Mouse (Mus musculus): ENCODE data around the gene Polh.
A peak's percentile ranks its signal among the peaks of the same experiment; 100 is the strongest.

Polh gene

GRCm38 (mm10) chr17:46202421-46203071 is at the start of gene Polh, which contains the start of gene Xpo5:
Gene Polh, minus strand, starts transcription at chr17:46202645.
Gene Xpo5, plus strand, starts transcription at chr17:46202782.
- peak; percentile 92 for DNase-seq

DNA sequence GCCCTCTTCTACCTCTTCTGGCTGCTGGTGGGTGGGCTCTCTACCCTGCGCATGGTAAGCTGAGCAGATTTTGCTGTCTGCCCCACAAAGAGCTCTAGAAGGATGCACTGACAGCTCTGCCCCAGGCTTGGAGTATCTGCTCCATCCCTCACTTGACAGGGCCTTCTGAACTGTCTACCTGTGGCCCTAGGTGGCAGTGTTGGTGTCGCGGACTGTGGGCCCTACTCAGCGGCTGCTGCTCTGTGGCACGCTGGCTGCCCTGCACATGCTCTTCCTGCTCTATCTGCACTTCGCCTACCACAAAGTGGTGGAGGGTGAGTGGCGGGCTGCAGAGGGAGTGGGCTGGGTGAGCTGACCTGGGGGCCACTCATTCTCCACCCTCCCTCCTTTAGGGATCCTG is 48.7 kb upstream of the Polh start:
- DNase-seq: no peak

DNA sequence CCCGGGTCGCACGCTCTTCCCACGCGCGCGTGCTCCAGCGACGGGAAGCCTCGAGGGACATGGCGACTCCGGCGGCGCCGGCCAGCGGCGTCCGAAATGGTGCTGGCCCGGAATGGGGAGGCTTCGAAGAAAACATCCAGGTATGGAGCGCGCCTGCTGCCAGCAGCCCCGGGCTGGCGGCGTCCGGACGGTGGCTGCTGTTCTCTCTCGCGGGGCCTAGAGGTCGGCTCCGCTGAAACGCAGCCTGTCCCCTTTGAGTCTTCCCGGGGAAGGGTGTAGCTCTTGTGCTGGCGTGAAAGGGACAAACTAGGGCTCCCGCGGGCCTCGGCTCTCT is 45.7 kb upstream of the Polh start:
- DNase-seq: no peak

DNA sequence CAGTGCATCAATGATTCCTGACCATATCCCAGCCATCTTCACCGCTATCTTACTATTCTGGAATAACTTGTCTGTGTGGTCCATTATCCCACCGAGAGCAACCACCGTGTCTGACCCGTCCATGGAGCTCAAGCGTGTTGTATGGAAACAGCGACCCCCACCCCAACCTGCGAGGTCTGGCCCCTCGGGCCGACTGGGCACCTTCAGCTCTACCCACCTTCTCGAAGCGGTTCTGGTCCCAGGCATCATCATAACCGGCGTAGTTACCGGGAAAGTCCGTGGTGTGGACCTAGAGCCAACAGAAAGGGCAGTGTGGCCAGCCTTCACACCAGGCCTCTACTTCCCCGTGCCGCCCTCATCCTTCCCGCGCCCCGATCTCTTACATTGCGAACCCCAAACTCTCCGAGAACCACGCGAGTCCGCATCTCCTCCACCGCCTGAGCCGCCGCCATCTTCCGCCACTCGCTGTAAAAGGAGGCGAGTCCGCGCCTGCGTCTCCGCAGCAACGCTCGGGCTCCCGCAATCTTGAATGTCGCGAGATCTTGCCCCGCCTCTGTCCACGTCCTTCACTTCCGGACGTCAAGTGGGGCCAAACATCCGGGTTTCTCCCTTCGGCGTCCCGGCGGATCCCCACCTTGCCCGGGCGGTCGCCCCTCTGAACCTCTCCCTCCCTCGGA is 45.2 kb upstream of the Polh start, which contains the start of the genes Polr1c and Yipf3:
Polr1c (minus strand) TSS at position 543 of the 677 bp plus-strand sequence.
Yipf3 (plus strand) TSS at position 569 of the 677 bp plus-strand sequence.
- DNase-seq: peak; percentile 97

GRCm38 (mm10) chr17:46244579-46244978 is 42.1 kb upstream of the Polh start:
- peak; percentile 69 for DNase-seq

DNA sequence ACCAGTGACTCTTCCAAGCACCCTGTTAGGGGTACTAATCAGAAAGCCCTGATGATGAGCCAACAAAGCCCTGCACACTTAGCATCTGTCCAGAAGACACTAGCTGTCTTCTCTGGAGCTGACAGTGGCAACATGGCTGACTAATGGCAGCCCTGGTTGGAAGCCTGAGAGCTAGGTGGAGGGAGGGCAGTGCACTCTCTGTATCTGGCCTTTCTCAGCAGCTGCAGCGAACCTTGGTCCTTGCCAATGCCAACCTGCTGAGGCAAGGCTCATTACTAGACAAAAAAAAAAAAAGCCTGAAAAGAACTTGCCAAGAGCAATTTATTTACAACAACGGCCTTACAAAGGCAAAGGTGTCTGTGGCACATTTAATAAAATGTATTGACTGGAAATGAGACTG is 41.2 kb upstream of the Polh start:
- DNase-seq: no peak

DNA sequence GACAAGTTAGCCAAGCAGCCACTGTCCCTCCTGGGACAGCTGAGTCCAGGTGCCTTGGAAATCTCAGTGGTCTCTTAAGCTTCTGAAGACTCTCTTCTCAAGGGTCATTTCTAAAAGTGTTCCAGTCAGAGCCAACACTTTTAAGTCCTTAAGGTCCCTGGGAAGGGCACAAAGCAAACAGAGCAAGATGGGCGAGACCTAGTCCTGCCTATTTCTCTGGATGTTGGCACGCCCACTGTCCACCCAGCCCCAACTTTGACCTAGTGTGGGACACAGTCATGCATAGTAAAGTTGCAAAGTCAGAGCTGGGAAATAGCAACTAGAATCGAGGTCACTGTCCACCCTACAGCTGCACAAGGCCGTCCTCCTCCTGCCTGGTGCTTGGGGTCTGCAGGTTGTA is 40.5 kb upstream of the Polh start:
- peak; percentile 49 for DNase-seq

- no peak for DNase-seq
These were observed 39.8 kb upstream of the Polh start for GRCm38 (mm10) chr17:46242274-46242673.

- DNase-seq: no peak
These were observed 39.0 kb upstream of the Polh start for GRCm38 (mm10) chr17:46241471-46241870.

- no peak for DNase-seq
These were observed 37.2 kb upstream of the Polh start for GRCm38 (mm10) chr17:46239516-46240114.

DNA sequence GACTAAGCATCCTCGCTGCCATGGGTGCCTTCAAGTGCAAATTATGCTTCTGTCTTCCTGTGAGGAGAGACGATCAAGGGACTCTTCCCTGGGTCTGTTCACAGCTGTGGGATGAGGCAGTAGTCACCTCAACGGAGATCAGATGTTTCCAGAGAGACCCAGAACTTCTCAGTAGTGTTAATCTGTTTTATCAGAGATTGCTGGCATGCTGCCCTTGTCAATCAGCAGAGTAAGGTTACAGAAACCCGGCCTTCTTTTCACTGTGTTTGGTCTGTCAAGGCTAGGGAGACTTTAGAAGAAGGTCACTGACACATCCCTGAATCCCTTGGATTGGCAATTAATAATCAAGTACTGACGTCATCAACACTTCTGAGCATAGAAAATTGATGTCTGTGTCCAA is 35.0 kb upstream of the Polh start:
- DNase-seq: no peak

DNA sequence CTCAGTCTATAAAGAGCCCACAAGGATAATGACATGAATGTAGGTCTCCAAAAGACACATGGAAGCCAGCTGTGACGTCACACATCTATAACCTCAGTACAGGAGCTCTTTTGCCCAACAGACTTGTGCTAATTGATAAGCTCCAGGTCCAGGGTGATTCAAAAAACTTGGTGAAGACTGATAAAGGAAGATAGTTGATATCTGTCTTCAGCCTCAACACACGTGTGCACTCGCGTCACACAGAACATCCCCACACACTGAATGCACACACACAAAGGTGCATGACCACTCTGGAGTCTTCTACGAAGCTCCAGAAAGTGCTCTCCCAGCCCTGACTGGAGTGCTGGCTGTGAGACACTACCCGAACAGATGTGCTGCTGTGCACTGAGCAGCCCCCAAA is 34.6 kb upstream of the Polh start:
- DNase-seq: no peak

DNA sequence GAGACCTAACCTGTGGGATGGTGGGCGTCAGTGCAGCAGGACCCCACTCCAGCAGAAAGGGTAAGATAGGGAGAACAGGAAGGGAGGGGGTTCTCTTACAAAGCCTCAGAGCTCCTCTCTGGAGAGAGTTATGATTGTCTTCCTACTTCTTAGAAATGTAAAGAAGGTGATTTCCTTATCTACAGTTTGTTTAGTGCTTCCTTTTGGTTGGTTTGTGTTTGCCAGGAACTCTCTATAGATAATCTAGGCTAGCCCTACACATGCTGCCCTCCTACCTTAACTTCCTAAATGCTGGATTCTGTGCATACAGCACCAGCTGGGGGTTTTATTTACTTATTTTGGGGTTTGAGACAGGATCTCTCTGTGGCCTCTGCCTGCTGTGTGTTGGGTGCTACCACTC is 33.6 kb upstream of the Polh start:
- DNase-seq: no peak

GRCm38 (mm10) chr17:46227576-46227975 is 25.1 kb upstream of the Polh start:
- no peak for DNase-seq

DNA sequence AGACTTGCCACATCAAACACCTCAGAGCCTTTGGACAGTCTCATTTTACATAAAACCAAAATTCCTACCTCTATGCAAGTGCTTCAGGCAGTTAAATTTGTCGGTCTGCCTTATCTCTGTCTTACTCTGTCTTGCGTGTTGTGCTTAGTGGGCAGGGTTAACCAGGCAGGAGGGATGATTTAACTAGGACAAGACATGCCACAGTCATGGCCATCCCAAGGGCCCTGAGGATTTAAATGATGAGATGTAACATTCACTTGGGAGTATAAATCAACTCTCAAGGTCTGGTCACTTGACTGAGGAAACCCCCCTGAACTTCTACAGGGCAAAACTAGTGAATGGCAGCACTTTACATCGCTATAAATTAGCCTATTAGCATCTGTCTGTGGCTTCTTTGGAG is 19.2 kb upstream of the Polh start:
- no peak for DNase-seq

- DNase-seq: no peak
These were observed 8.1 kb upstream of the Polh start for GRCm38 (mm10) chr17:46210550-46210949.

GRCm38 (mm10) chr17:46206676-46207075 is 4.2 kb upstream of the Polh start:
- DNase-seq: no peak

GRCm38 (mm10) chr17:46203078-46203477 is 633 bp upstream of the Polh start:
- DNase-seq: peak; percentile 29

DNA sequence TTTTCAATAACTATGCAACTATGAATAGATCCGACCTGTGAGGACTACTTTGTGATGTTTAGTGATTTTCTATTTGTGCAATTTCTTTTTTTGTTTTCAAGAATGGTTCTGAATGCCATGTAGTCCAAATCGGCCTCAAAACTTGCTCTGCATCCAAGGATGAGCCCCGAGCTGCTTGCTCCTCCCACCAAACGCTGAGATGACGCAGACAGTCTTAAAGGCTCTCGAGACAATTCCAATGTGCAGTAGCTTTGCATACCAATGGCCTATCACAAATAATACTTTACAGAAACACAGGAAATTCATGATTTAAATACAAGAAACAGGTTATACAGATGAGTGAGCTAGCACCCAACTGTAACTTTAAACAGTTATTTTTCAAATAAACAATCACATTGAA is 1.3 kb downstream of the Polh start:
- DNase-seq: no peak

- DNase-seq: no peak
These were observed 13.6 kb downstream of the Polh start for GRCm38 (mm10) chr17:46188829-46189228.

GRCm38 (mm10) chr17:46182273-46182672 is 20.2 kb downstream of the Polh start:
- DNase-seq: no peak

DNA sequence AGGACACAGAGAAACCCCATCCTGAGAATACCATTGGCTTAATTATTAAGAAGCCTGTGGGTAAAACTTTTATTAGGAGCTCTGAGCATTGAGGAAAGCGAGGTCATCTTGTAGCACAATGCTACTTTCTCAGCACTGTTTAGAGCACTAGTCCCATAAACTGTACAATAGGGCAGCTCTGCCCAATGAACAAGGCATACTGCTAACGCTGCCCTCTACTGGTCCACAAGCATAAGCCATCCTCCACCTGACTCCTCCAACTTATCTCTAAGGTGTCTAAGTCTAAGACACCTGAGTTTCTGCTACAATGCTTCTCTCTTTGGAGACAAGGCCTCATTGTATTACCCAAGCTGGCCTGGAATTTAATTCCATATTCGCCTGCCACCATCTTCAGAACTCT is 31.9 kb downstream of the Polh start:
- peak; percentile 46 for DNase-seq

- no peak for DNase-seq
These were observed 33.7 kb downstream of the Polh start for GRCm38 (mm10) chr17:46168768-46169167.

DNA sequence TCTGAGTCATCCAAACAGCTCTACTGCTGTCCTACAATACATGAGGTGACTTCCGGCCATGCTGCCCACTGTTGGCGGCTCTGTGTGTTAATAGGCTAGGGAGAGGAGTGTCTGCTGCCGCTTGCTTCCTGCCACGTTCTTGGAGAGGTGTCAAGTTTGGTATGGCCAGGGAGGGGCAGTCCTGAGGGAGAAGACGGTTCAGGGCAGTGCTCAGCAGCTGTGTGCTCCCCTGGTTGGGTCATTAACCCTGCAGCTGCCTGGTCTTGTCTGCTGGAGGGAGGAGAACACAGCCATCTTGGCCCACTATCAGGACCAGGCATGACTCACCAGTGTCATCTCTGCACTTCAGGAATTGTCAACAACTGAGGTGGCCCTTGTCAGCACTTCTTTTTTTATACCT is 34.1 kb downstream of the Polh start:
- no peak for DNase-seq

Data from lung, postnatal 14 days (tissue).